Mouse (Mus musculus): ENCODE measurements around the gene Spdl1.

DNA sequence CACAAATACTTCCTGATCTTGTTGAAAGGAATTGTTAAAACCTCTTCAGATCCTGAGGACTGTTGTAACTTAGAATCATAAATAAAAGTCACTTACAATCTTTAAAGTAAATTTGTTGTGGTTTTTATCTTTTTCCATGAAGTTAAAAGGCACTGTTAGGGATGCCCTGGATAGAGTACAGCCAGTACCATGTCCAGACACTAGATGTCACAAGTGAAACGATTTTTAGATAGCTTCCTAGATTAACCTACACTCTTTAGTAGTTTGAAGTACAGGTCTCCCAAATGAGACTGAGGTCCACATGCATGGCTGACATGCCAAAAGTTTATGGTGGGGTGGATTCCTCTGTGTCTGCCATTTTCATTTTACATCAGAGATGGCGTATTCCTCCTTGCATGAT, 2.8 kb upstream of the Spdl1 start:
- TF ChIP-seq MEF2A (IDR thresholded peaks at IDR 0.05; ENCODE audit: extremely low read depth, insufficient replicate concordance, low read depth, low read length, poor library complexity, severe bottlenecking) (no peak), POLR2AphosphoS2 (IDR thresholded peaks at IDR 0.05; ENCODE audit: low read length) (no peak), MXI1 (IDR thresholded peaks at IDR 0.05; ENCODE audit: low read depth, low read length) (no peak), POLR2A (IDR thresholded peaks at IDR 0.05; ENCODE audit: control insufficient read depth in 1 of 2, insufficient read depth in 1 of 2, low read depth in 1 of 2, low read length in 2 of 2, poor library complexity in 1 of 2) (no peak), TCF12 (IDR thresholded peaks at IDR 0.05; ENCODE audit: low read depth, low read length) (no peak), CTCF (IDR thresholded peaks at IDR 0.05 in 2 of 3, conservative IDR thresholded peaks at IDR 0.05 in 1 of 3; ENCODE audit: control insufficient read depth in 1 of 3, insufficient read depth in 1 of 3, low read depth in 2 of 3, low read length in 3 of 3, poor library complexity in 1 of 3, severe bottlenecking in 1 of 3) (peak in 2 of 3 experiments; percentile 34 to 63; a peak in 4 of 6 replicates), USF1 (IDR thresholded peaks at IDR 0.05; ENCODE audit: low read depth, low read length) (no peak), USF2 (IDR thresholded peaks at IDR 0.05; ENCODE audit: borderline replicate concordance in 1 of 2, insufficient read depth in 1 of 2, low read depth in 1 of 2, low read length in 2 of 2) (no peak), NRF1 (IDR thresholded peaks at IDR 0.05; ENCODE audit: insufficient read depth, low read depth, low read length, poor library complexity, severe bottlenecking) (no peak), HCFC1 (IDR thresholded peaks at IDR 0.05; ENCODE audit: low read depth, low read length) (no peak), CHD1 (IDR thresholded peaks at IDR 0.05; ENCODE audit: low read depth, low read length) (no peak), ZC3H11A (IDR thresholded peaks at IDR 0.05; ENCODE audit: low read depth, low read length) (peak; percentile 29; the same call in 1 of the 2 replicates)

Data from MEL (cell line).